Mouse (Mus musculus): ENCODE measurements around the gene Serpinc1. TPM values are rescaled to one million over a fixed set of nuclear protein-coding genes. Genes with fewer than 3 reads are reported as not detected.
"Not testable (repeated sequence)": the region's sequence is repeated elsewhere in the genome, so short reads cannot be mapped to it uniquely, and the experiment has no call there.

Serpinc1 gene
- polyA plus RNA-seq, 1 experiment from 2014 or later: 209 TPM

GRCm38 (mm10) chr1:160980537-160981234, 2.3 kb downstream of the Serpinc1 start:
- H3K9ac ChIP-seq (ENCODE audit: low read depth, low read length): no peak overlapping the region
- no peak overlapping the region for H3K4me2 ChIP-seq
- WGBS: 70% methylated on average over 8 of the region's 8 CpGs
- H3K27me3 ChIP-seq (replicated peaks; ENCODE audit: control insufficient read depth, insufficient read depth, low read length): no peaks in the 10 kb centered on the region
- no peak overlapping the region for H3K4me3 ChIP-seq (ENCODE audit: low read depth, low read length)
- no peaks in the 10 kb centered on the region for H3K9me3 ChIP-seq (ENCODE audit: control insufficient read depth, low read length)
- 0 out of 2 replicates have a peak, but pooled peaks have one; percentile 39 for ATAC-seq (replicated peaks; ENCODE audit: low FRiP score)
- peak overlapping the region; percentile 34; the same call in 1 of the 2 replicates for H3K27ac ChIP-seq (ENCODE audit: low read depth, low read length)
- peak; percentile 30 for DNase-seq (ENCODE audit: low spot score)
- no peaks in the 10 kb centered on the region for H3K36me3 ChIP-seq (ENCODE audit: control insufficient read depth, insufficient read depth, low read length)
- H3K4me1 ChIP-seq (replicated peaks; ENCODE audit: control insufficient read depth, insufficient read depth, low read length): no peaks in the 10 kb centered on the region

- H3K4me3 ChIP-seq (ENCODE audit: low read depth, low read length): no peak overlapping the region
- no peak for ATAC-seq (replicated peaks; ENCODE audit: low FRiP score)
- H3K27me3 ChIP-seq (replicated peaks; ENCODE audit: control insufficient read depth, insufficient read depth, low read length): no peaks in the 10 kb centered on the region
- 90% methylated on average over 4 of the region's 4 CpGs for WGBS
- no peak overlapping the region for H3K4me2 ChIP-seq
- peak overlapping the region; percentile 34; the same call in 1 of the 2 replicates for H3K27ac ChIP-seq (ENCODE audit: low read depth, low read length)
- DNase-seq (ENCODE audit: low spot score): no peak
- no peaks in the 10 kb centered on the region for H3K36me3 ChIP-seq (ENCODE audit: control insufficient read depth, insufficient read depth, low read length)
- H3K9me3 ChIP-seq (ENCODE audit: control insufficient read depth, low read length): no peaks in the 10 kb centered on the region
- H3K9ac ChIP-seq (ENCODE audit: low read depth, low read length): no peak overlapping the region
- no peaks in the 10 kb centered on the region for H3K4me1 ChIP-seq (replicated peaks; ENCODE audit: control insufficient read depth, insufficient read depth, low read length)
Observed at GRCm38 (mm10) chr1:160981337-160981736, 3.0 kb downstream of the Serpinc1 start.

DNA sequence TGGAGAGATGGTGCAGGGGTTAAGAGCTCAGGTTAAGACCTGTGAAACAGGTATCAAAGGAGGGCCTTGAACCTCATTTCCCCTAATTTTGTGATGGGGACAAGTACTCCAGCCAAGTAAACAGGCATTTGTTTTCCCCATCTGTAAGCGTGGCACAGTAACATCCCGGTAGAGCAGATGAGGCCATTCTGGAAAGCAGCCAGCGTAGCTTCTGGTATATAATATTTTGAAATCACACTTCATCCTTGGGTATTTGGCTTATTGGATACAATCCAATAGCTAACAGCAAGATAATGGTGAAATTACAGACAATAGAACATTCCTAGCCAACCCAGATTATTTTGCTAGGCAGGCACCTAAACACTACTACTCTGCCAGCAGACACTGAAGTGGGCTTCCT, 4.5 kb downstream of the Serpinc1 start:
- Histone ChIP-seq H3K9me3 (ENCODE audit: control insufficient read depth, low read length) (no peaks in the 10 kb centered on the region), H3K27me3 (replicated peaks; ENCODE audit: control insufficient read depth, insufficient read depth, low read length) (no peaks in the 10 kb centered on the region), H3K4me2 (no peak overlapping the region), H3K4me3 (ENCODE audit: low read depth, low read length) (no peak overlapping the region), H3K36me3 (ENCODE audit: control insufficient read depth, insufficient read depth, low read length) (no peaks in the 10 kb centered on the region), H3K4me1 (replicated peaks; ENCODE audit: control insufficient read depth, insufficient read depth, low read length) (no peaks in the 10 kb centered on the region), H3K9ac (ENCODE audit: low read depth, low read length) (no peak overlapping the region), H3K27ac (ENCODE audit: low read depth, low read length) (no peak overlapping the region)
- no peak for ATAC-seq (replicated peaks; ENCODE audit: low FRiP score)
- 94% methylated on average over 3 of the region's 3 CpGs for WGBS
- DNase-seq (ENCODE audit: low spot score): no peak

DNA sequence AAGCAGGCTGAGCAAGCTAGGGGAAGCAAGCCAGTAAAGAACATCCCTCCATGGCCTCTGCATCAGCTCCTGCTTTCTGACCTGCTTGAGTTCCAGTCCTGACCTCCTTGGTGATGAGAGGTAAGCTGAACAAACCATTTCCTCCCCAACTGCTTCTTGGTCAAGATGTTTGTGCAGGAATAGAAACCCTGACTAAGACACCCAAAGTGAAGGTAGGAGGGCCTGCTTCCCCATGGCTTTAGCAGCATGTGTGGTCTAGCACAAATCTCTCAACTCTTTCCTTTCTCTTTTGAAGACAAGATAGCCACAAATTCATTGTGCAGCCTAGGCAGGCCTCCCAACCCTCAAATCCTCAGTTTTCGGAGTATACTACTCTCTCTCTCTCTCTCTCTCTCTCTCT, 6.3 kb downstream of the Serpinc1 start:
- not testable (repeated sequence) for H3K9me3 ChIP-seq (ENCODE audit: control insufficient read depth, low read length); H3K9ac ChIP-seq (ENCODE audit: low read depth, low read length); H3K4me2 ChIP-seq; H3K27me3 ChIP-seq (replicated peaks; ENCODE audit: control insufficient read depth, insufficient read depth, low read length); H3K27ac ChIP-seq (ENCODE audit: low read depth, low read length); ATAC-seq (replicated peaks; ENCODE audit: low FRiP score); DNase-seq (ENCODE audit: low spot score); H3K4me1 ChIP-seq (replicated peaks; ENCODE audit: control insufficient read depth, insufficient read depth, low read length); H3K36me3 ChIP-seq (ENCODE audit: control insufficient read depth, insufficient read depth, low read length); H3K4me3 ChIP-seq (ENCODE audit: low read depth, low read length)
- WGBS: 85% methylated on average over 1 of the region's 1 CpGs

DNA sequence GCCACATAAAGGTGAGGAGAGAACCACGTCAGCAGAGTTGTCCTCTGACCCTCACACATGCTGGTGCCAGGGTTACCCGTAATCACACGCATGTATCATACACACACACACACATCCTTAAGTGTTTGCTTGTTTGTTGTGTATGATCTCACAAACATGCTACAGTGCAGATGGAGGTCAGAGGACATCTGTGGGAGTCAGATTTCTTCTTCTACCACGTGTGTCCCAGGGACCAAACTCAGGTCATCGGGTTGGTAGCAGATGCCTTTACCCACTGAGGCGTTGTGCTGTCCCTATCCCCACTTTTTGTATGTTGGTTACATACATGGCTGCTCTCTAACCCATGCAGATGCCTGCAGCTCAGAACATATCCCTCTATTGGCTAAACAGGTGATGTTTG, 7.1 kb downstream of the Serpinc1 start:
- ATAC-seq (replicated peaks; ENCODE audit: low FRiP score): no peak
- no peaks in the 10 kb centered on the region for H3K27me3 ChIP-seq (replicated peaks; ENCODE audit: control insufficient read depth, insufficient read depth, low read length)
- H3K27ac ChIP-seq (ENCODE audit: low read depth, low read length): no peak overlapping the region
- H3K9me3 ChIP-seq (ENCODE audit: control insufficient read depth, low read length): no peaks in the 10 kb centered on the region
- H3K4me2 ChIP-seq: no peak overlapping the region
- H3K9ac ChIP-seq (ENCODE audit: low read depth, low read length): no peak overlapping the region
- peak; percentile 27 for DNase-seq (ENCODE audit: low spot score)
- no peak overlapping the region for H3K4me3 ChIP-seq (ENCODE audit: low read depth, low read length)
- no peaks in the 10 kb centered on the region for H3K4me1 ChIP-seq (replicated peaks; ENCODE audit: control insufficient read depth, insufficient read depth, low read length)
- 82% methylated on average over 6 of the region's 6 CpGs for WGBS
- peaks cover 2% of the 10 kb centered on the region; the same call in 1 of the 2 replicates for H3K36me3 ChIP-seq (ENCODE audit: control insufficient read depth, insufficient read depth, low read length)

- Histone ChIP-seq H3K4me3 (ENCODE audit: low read depth, low read length) (peak overlapping the region; percentile 33), H3K9ac (ENCODE audit: low read depth, low read length) (no peak overlapping the region), H3K4me2 (peak overlapping the region; percentile 43), H3K27me3 (replicated peaks; ENCODE audit: control insufficient read depth, insufficient read depth, low read length) (no peaks in the 10 kb centered on the region), H3K36me3 (ENCODE audit: control insufficient read depth, insufficient read depth, low read length) (peaks cover 2% of the 10 kb centered on the region; the same call in 1 of the 2 replicates), H3K4me1 (replicated peaks; ENCODE audit: control insufficient read depth, insufficient read depth, low read length) (no peaks in the 10 kb centered on the region), H3K27ac (ENCODE audit: low read depth, low read length) (peak overlapping the region; percentile 30), H3K9me3 (ENCODE audit: control insufficient read depth, low read length) (no peaks in the 10 kb centered on the region)
- peak; percentile 60 for ATAC-seq (replicated peaks; ENCODE audit: low FRiP score)
- DNase-seq (ENCODE audit: low spot score): peak; percentile 31
- 70% methylated on average over 17 of the region's 17 CpGs for WGBS
Observed at GRCm38 (mm10) chr1:160986881-160987635, 8.7 kb downstream of the Serpinc1 start.

DNA sequence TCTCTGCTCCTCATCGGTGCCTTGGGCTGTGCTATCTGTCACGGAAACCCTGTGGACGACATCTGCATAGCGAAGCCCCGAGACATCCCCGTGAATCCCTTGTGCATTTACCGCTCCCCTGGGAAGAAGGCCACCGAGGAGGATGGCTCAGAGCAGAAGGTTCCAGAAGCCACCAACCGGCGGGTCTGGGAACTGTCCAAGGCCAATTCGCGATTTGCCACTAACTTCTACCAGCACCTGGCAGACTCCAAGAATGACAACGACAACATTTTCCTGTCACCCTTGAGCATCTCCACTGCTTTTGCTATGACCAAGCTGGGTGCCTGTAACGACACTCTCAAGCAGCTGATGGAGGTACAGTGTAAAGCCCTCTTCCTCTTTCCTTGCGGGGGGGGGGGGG, 11.0 kb downstream of the Serpinc1 start:
- peaks cover 2% of the 10 kb centered on the region; the same call in 1 of the 2 replicates for H3K36me3 ChIP-seq (ENCODE audit: control insufficient read depth, insufficient read depth, low read length)
- no peak overlapping the region for H3K4me3 ChIP-seq (ENCODE audit: low read depth, low read length)
- H3K4me1 ChIP-seq (replicated peaks; ENCODE audit: control insufficient read depth, insufficient read depth, low read length): no peaks in the 10 kb centered on the region

DNA sequence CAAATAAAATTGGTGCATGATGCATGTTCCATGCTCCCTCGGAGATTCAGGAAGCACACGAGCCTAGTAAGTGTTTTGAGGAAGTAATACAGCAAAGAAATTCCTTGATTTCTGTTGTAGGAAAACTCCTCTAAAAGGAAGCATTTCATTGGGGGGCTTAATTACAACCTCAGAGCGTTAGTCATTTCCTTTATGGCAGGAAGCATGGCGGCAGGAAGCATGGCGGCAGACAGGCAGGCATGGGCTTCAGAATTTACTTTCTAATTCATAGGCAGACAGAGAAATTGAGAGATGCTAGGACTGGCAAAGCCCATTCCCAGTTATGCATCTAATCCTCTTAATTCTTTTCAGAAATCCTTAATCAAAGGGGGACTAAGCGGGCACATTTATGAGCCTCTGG, 15.5 kb downstream of the Serpinc1 start:
- ATAC-seq (replicated peaks; ENCODE audit: low FRiP score) (no peak), DNase-seq (ENCODE audit: low spot score) (no peak)
- Histone ChIP-seq H3K4me1 (replicated peaks; ENCODE audit: control insufficient read depth, insufficient read depth, low read length) (no peaks in the 10 kb centered on the region), H3K9me3 (ENCODE audit: control insufficient read depth, low read length) (no peaks in the 10 kb centered on the region), H3K4me3 (ENCODE audit: low read depth, low read length) (no peak overlapping the region), H3K4me2 (no peak overlapping the region), H3K9ac (ENCODE audit: low read depth, low read length) (no peak overlapping the region), H3K27me3 (replicated peaks; ENCODE audit: control insufficient read depth, insufficient read depth, low read length) (no peaks in the 10 kb centered on the region), H3K36me3 (ENCODE audit: control insufficient read depth, insufficient read depth, low read length) (peaks cover 4% of the 10 kb centered on the region; the same call in 1 of the 2 replicates), H3K27ac (ENCODE audit: low read depth, low read length) (no peak overlapping the region)
- WGBS: 73% methylated on average over 6 of the region's 6 CpGs

More for the DNA sequence above, 11.0 kb downstream of the Serpinc1 start:
- no peak overlapping the region for H3K9ac ChIP-seq (ENCODE audit: low read depth, low read length)
- 81% methylated on average over 15 of the region's 15 CpGs for WGBS
- no peak for DNase-seq (ENCODE audit: low spot score)
- H3K9me3 ChIP-seq (ENCODE audit: control insufficient read depth, low read length): no peaks in the 10 kb centered on the region
- no peak overlapping the region for H3K27ac ChIP-seq (ENCODE audit: low read depth, low read length)
- no peak for ATAC-seq (replicated peaks; ENCODE audit: low FRiP score)
- H3K4me2 ChIP-seq: peak overlapping the region; percentile 43
- H3K27me3 ChIP-seq (replicated peaks; ENCODE audit: control insufficient read depth, insufficient read depth, low read length): no peaks in the 10 kb centered on the region

Data from liver, embryonic 11.5 days (tissue).